Mouse (Mus musculus) urinary bladder, adult 2 months (tissue): ENCODE data around the gene Fxyd7. TPM values are rescaled to one million over a fixed set of nuclear protein-coding genes. Genes with fewer than 3 reads are reported as not detected.

Experiments used
- DNase-seq: peaks from one replicate; pipeline ENCODE4 v3.0.0; 2022; ENCODE audit warnings: low spot score
- polyA plus RNA-seq: library from polyadenylated mRNA; depleted of rRNA; stranded (reverse); fragments of >200 nt; gene quantifications from 2 replicates; pipeline ENCODE4 v1.2.3, GENCODE M21; 2012

Fxyd7 gene
- polyA plus RNA-seq, 1 experiment: 10.7 TPM

DNA sequence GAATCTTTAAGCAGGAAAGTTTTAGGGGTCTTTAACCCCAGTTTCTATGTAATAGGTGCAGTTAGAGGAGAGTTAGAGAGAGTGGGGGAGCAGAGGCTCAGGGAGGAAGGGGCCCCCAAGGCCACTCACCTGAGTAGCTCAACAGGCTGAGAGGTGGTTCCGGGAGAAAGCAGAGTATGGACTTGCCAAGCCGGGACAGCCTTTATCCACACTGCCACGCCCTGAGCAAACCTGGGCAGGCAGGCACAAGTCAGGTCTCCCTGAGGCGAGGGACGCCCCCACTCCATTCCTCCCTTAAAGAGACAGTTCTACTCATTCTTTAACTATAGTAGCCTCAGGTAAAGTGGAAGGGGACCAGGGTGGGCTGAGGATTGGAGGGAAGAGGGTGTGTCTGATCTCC lies 25.2 kb upstream of the Fxyd7 start, which contains the start of gene Fxyd3:
Fxyd3 (minus strand) TSS at position 213 of the 400 bp plus-strand sequence.
- no peak for DNase-seq

- DNase-seq: no peak
Observed at GRCm38 (mm10) chr7:31074713-31075069, 23.4 kb upstream of the Fxyd7 start.

GRCm38 (mm10) chr7:31074061-31074712 lies 22.9 kb upstream of the Fxyd7 start:
- no peak for DNase-seq

- no peak for DNase-seq
Observed at GRCm38 (mm10) chr7:31073546-31073945, 22.3 kb upstream of the Fxyd7 start.

GRCm38 (mm10) chr7:31072326-31072725 lies 21.1 kb upstream of the Fxyd7 start:
- no peak for DNase-seq

GRCm38 (mm10) chr7:31070324-31070723 lies 19.1 kb upstream of the Fxyd7 start:
- DNase-seq: no peak

GRCm38 (mm10) chr7:31069491-31069890 lies 18.2 kb upstream of the Fxyd7 start:
- DNase-seq: no peak

- DNase-seq: no peak
Observed at GRCm38 (mm10) chr7:31067836-31068235, 16.6 kb upstream of the Fxyd7 start.

DNA sequence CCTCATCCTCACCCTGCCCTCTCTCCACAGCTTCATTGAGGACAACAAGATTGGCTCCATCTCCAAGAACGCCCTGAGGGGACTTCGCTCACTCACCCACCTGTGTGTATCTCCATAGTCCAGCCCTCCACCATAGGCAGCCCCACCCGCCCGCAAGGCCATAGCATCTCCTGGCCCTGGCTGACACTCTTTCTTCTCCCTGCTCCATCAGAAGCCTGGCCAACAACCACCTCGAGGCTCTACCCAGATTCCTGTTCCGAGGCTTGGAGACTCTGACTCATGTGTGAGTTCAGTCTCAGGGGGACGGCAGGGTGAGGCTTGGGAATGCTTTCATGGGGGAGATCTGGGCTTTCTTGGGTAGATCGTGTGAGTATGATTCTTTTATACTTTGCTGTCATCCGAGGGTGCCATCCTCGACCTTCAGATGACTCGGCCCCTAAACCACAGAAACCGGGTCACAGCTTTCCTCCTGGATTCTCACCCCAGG lies 11.8 kb upstream of the Fxyd7 start:
- DNase-seq: no peak

GRCm38 (mm10) chr7:31060621-31061010 lies 9.3 kb upstream of the Fxyd7 start:
- DNase-seq: no peak

GRCm38 (mm10) chr7:31059919-31060620 lies 8.8 kb upstream of the Fxyd7 start:
- no peak for DNase-seq

GRCm38 (mm10) chr7:31059108-31059507 lies 7.8 kb upstream of the Fxyd7 start, which contains the start of gene Lgi4:
Gene Lgi4 (plus strand): TSS chr7:31059342.
- peak; percentile 80 for DNase-seq

- DNase-seq: no peak
Observed at GRCm38 (mm10) chr7:31058211-31058610, 6.9 kb upstream of the Fxyd7 start.

- DNase-seq: no peak
Observed at GRCm38 (mm10) chr7:31057730-31058129, 6.5 kb upstream of the Fxyd7 start.

DNA sequence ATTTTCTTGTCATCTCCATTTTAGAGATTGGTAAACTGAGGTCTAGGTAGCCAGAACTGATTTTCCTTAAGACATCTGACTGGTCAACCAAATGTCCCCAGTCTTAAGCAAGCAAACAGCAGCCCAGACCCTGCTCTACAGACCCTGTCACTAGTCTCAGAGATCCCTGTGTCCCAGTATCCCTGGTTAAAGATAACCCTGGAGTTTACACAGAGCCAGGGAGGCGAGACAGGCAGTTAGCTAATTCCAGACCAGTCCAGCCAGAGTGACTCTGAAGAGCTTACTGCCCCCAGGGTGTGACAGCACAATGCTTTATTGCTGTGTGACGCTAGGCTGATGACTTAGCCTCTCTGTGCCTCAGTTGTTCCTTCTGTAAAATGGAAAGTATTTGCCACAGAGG lies 5.8 kb upstream of the Fxyd7 start, which contains the start of gene Fxyd1:
Fxyd1 (minus strand) TSS at position 129 of the 400 bp plus-strand sequence.
- no peak for DNase-seq

- no peak for DNase-seq
Observed at GRCm38 (mm10) chr7:31056448-31056847, 5.2 kb upstream of the Fxyd7 start.

DNA sequence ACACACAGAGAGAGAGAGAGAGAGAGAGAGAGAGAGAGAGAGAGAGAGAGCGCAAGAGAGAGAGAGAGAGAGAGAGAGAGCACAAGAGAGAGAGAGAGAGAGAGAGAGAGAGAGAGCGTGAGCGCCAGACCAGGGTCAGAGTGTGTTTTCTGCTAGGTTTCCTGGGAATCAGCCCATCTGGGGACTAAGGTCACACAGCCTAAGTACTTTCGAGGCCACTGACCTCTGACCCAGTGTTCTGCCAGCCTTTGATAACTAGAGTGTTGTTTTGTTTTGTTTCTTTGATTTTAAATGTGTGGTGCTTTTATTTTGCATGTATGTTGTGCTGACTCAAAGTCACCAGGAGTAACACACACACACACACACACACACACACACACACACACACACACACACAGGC lies 4.6 kb upstream of the Fxyd7 start:
- DNase-seq: no peak

DNA sequence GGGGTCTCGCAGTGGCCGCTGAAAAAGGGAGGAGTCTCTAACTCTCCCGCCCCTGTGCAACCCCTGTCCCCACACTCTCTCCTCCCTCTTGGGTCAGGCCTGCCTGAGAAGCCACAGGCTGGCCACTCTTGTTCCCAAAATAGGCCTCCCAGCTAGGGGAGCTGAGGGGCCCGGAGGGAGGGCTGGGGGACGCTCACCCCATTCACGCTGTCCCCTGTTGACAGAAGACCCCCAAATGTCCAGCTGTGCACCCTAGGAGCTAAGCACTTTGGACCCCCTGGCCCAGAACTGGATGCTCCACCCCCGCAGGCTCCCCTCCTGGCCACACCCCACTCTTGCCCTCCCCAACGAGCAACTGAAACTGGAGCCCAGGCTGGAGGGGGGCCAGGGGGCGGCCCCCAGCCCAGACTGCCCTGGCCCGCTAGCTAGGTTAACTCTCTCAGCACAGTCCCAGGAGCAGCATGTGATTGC lies 4.1 kb upstream of the Fxyd7 start:
- DNase-seq: peak; percentile 72

DNA sequence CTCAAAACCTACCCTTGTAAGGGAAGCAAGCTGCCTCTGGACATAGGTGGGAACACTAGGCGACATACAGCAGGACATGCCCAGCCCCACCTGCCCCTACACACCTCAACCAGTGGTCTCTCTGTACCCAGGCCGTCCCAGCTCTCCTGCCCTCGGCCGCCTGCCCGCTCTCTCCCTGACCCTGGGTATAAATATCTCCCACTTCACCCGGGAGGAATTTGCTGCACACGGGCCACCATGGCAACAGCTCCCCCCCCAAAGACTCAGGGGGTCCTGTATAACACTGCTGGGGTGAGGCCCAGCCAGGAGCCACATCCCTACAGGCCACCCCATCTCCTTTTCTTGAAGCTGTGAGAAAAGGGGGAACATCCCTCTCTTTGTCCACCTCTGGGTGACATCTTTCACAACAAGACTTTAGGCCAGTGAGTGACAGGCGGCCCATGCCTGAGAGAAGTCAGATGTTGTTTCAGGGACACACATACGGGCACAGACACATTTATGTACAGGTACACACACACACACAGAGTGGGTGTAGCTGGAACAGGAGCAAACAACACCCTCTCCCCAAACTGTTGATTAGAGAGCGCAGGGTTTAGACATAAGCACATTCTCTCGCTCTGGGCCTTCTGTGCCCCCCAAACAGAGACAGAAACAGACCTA lies 3.5 kb upstream of the Fxyd7 start:
- no peak for DNase-seq

GRCm38 (mm10) chr7:31053882-31054447 lies 2.7 kb upstream of the Fxyd7 start:
- DNase-seq: no peak

- DNase-seq: no peak
Observed at GRCm38 (mm10) chr7:31052636-31053434, 1.6 kb upstream of the Fxyd7 start.
